Mouse (Mus musculus) lung, adult 2 months (tissue): ENCODE measurements around the gene Ecsit.

Experiments used
- CTCF ChIP-seq: fragments of 200-500 bp; IDR thresholded peaks from 2 replicates; pipeline ENCODE4 v1.5.1; 2011; ENCODE audit warnings: mild to moderate bottlenecking, low read length, control low read depth; ENCODE audit not compliant: insufficient read depth
- POLR2A ChIP-seq: fragments of 200-500 bp; IDR thresholded peaks from 2 replicates; pipeline ENCODE4 v1.6.1; 2011; ENCODE audit warnings: low read depth, mild to moderate bottlenecking, control low read depth, low read length, borderline replicate concordance; ENCODE audit errors: extremely low read depth

DNA sequence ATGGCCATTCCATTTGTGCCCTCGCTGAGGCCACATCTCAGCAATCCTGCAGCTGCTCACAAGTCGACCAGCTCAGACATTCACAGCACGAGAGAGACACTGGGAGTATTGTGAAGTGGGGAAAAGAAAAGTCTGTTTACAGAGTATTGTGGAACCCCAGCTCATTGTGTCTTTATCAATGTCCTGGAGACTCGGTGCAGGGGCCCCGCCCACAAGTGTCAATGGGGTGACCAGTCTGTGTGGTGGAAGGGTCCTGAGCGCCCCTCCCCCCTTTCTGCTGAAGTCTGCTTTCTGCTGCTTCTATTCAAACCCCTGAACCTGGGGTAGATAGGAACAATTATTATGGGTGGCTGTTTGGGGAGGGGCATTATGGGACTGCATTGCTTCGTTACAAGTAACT lies 56.8 kb downstream of the Ecsit start:
- TF ChIP-seq POLR2A (no peak), CTCF (no peak)
